Mouse (Mus musculus) olfactory bulb, adult 2 months (tissue): ENCODE measurements around the gene Spint5. TPM values are rescaled to one million over a fixed set of nuclear protein-coding genes. Genes with fewer than 3 reads are reported as not detected.
A peak's percentile ranks its signal among the peaks of the same experiment; 100 is the strongest.

Experiments
- H3K27ac ChIP-seq: fragments of 200-500 bp; 2 replicates; pipeline ENCODE4 v1.5.1; 2012; ENCODE audit warnings: low read depth, low read length; ENCODE audit not compliant: insufficient read depth
- H3K4me1 ChIP-seq: fragments of 200-500 bp; 2 replicates; pipeline ENCODE4 v1.6.1; 2012; ENCODE audit warnings: low read length; ENCODE audit not compliant: control insufficient read depth, insufficient read depth
- H3K4me3 ChIP-seq: fragments of 200-500 bp; 2 replicates; pipeline ENCODE4 v1.5.1; 2012; ENCODE audit warnings: mild to moderate bottlenecking, low read depth, low read length, moderate library complexity; ENCODE audit not compliant: insufficient read depth
- CTCF ChIP-seq: fragments of 200-500 bp; IDR thresholded peaks from 2 replicates; pipeline ENCODE4 v1.5.1; 2012; ENCODE audit warnings: low read depth, mild to moderate bottlenecking, low read length, moderate library complexity; ENCODE audit not compliant: insufficient read depth
- POLR2A ChIP-seq: fragments of 200-500 bp; IDR thresholded peaks from 2 replicates; pipeline ENCODE4 v1.6.1; 2012; ENCODE audit warnings: mild to moderate bottlenecking, low read depth, low read length, moderate library complexity; ENCODE audit not compliant: insufficient read depth
- WGBS: fragments of 180-500 bp; shearing (Covaris S2); methylation state at CpG from one replicate; pipeline ENCODE4 v1.1.7; 2018; 5-methylcytosine and 5-hydroxymethylcytosine counted together
- polyA plus RNA-seq: library from polyadenylated mRNA; stranded (reverse); fragments of >200 nt; gene quantifications from 2 replicates; pipeline ENCODE4 v1.2.4, GENCODE M21; 2012; ENCODE audit warnings: low replicate concordance; ENCODE audit not compliant: missing spikeins, insufficient read depth, insufficient read length

Gene Spint5
- polyA plus RNA-seq, 1 experiment, result not detected

GRCm38 (mm10) chr2:164731719-164732118 is 16.6 kb downstream of the Spint5 start:
- Histone ChIP-seq H3K4me3 (no peak overlapping the region), H3K4me1 (no peaks in the 10 kb centered on the region), H3K27ac (no peak overlapping the region)
- WGBS, result 83% methylated on average over 5 of the region's 5 CpGs
- TF ChIP-seq CTCF, result no peak
- no peak for TF ChIP-seq POLR2A

DNA sequence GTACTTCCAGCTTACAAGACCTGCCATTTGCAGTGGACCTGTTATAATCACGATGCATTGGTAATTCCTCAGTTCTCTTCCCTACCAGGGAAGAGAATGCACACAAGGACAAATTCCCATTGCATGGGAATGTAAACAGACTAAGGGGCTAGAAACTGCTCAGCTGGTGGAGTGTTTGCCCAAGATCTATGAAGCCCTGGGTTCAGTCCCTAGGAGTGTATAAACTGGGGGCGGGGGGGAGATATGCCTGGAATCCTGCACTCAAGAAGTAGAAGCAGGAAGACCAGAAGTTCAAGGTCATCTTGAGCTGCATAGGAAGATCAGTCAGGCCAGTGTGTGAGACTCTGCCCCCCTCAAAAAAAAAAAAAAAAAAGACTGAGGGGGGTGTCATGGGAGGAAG is 18.2 kb downstream of the Spint5 start:
- no peak overlapping the region for H3K4me3 ChIP-seq
- WGBS, result 93% methylated on average over 2 of the region's 2 CpGs
- TF ChIP-seq POLR2A, result no peak
- TF ChIP-seq CTCF, result no peak
- no peak overlapping the region for H3K27ac ChIP-seq
- H3K4me1 ChIP-seq, result no peaks in the 10 kb centered on the region

- Histone ChIP-seq H3K4me1 (no peaks in the 10 kb centered on the region), H3K27ac (no peak overlapping the region), H3K4me3 (no peak overlapping the region)
- no peak for TF ChIP-seq POLR2A
- TF ChIP-seq CTCF, result no peak
- 86% methylated on average over 5 of the region's 5 CpGs for WGBS
Observed at GRCm38 (mm10) chr2:164734839-164735238, 19.7 kb downstream of the Spint5 start.

DNA sequence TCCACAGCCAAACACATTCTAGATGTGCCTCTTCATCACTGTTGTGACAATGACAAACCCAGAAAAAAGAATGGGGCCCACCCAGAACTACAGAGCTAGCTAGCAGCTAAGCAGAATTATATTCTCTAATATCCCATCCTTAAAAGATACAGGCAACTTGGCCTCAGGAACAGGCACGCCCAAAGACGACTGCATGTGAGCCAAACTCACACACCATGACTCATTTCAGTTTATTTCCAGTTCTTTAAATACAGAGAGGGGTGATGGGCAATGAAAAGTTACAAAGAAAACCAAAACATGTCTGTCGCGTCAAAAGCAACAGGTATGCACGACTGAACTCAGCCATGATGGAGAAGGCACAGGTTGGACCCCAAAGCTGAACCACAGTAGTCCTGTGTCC is 20.3 kb downstream of the Spint5 start:
- 58% methylated on average over 5 of the region's 5 CpGs for WGBS
- Histone ChIP-seq H3K4me1 (0 out of 2 replicates have a peak, but pooled peaks cover 3% of the 10 kb centered on the region), H3K27ac (no peak overlapping the region), H3K4me3 (no peak overlapping the region)
- no peak for TF ChIP-seq POLR2A
- TF ChIP-seq CTCF, result no peak

DNA sequence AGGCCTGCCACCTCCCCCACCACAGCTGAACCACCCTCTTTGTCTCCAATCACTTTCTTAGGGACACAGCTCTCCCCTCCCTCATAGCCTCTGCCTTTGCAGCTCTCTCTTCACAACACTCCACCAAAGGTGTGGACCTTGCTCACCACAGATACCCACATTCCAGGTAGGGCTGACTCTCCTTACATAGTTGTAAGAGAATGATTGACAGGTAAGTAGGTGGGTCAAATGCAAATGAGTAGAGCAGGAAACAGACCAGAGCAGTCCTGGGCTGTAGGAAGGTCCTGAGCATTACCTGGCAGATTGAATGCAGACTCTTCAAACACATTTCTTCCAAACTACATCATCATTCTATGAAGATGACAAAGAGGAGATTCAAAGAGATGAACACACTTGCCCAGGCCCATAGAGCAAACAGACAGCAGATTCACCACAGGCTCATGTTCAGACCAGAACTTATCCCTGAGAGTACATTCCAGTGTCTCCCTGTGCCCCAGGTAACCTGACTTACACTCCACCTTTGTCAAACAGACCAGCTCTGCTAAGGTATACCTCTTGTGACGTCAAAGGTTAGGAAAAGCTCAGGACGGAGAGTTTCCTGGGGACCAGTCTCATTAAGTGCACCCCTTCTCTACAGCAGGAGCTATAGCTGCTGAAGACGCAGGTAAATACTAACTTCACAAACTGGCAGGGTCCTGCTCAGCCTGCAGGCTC is 22.4 kb downstream of the Spint5 start:
- 0 out of 2 replicates have a peak, but pooled peaks cover 3% of the 10 kb centered on the region for H3K4me1 ChIP-seq
- TF ChIP-seq CTCF (no peak), POLR2A (no peak)
- H3K27ac ChIP-seq, result no peak overlapping the region
- no peak overlapping the region for H3K4me3 ChIP-seq
- 80% methylated on average over 3 of the region's 3 CpGs for WGBS

- WGBS, result 35% methylated on average over 7 of the region's 7 CpGs
- H3K4me1 ChIP-seq, result 0 out of 2 replicates have a peak, but pooled peaks cover 3% of the 10 kb centered on the region
- no peak for TF ChIP-seq CTCF
- TF ChIP-seq POLR2A, result no peak
- H3K27ac ChIP-seq, result no peak overlapping the region
- H3K4me3 ChIP-seq, result no peak overlapping the region
Observed at GRCm38 (mm10) chr2:164739876-164740275, 24.8 kb downstream of the Spint5 start.

GRCm38 (mm10) chr2:164744987-164745386 is 29.9 kb downstream of the Spint5 start:
- Histone ChIP-seq H3K4me3 (no peak overlapping the region), H3K4me1 (peaks cover 10% of the 10 kb centered on the region), H3K27ac (no peak overlapping the region)
- 60% methylated on average over 13 of the region's 13 CpGs for WGBS
- no peak for TF ChIP-seq CTCF

GRCm38 (mm10) chr2:164745843-164746479 is 30.9 kb downstream of the Spint5 start, which contains the start of the genes Wfdc3 and Dnttip1:
Gene Wfdc3 (minus strand): TSS chr2:164745931.
Gene Dnttip1 (plus strand): TSS chr2:164745983.
- Histone ChIP-seq H3K4me3 (peak within 1 kb of the TSS; percentile 99), H3K27ac (peak within 1 kb of the TSS; percentile 63; the same call in 1 of the 2 replicates), H3K4me1 (peaks cover 7% of the 10 kb centered on the region)
- TF ChIP-seq POLR2A (peak; percentile 68), CTCF (no peak)
- under 1% methylated on average over 70 of the region's 70 CpGs for WGBS

DNA sequence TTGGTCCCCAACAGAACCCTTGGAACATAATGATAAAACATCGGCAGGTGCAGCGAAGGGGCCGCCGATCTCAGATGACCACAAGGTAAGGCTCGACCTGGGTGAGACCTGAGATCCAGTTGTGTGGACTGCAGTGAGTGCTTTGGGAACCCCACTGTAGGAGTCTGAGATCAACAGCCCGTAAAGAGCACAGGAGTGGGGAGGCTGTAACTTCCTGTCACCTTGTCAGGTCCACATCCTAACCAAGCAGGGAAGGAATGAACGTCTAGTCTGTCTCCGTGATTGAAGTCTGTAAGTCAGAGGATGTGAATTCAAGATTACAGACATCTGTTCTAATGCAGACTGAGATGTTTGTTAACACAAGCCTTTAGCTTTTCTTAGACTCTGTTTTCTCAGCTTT is 31.6 kb downstream of the Spint5 start:
- TF ChIP-seq CTCF (no peak), POLR2A (no peak)
- 50% methylated on average over 8 of the region's 8 CpGs for WGBS
- Histone ChIP-seq H3K4me3 (peak overlapping the region; percentile 99), H3K4me1 (peaks cover 7% of the 10 kb centered on the region), H3K27ac (no peak overlapping the region)

GRCm38 (mm10) chr2:164748191-164748590 is 33.1 kb downstream of the Spint5 start:
- WGBS, result 76% methylated on average over 4 of the region's 4 CpGs
- H3K4me3 ChIP-seq, result no peak overlapping the region
- no peak overlapping the region for H3K27ac ChIP-seq
- H3K4me1 ChIP-seq, result peaks cover 7% of the 10 kb centered on the region
- TF ChIP-seq CTCF (no peak), POLR2A (no peak)
